ENCODE assay signal across 20 mouse cellular contexts in the genomic region with DNA sequence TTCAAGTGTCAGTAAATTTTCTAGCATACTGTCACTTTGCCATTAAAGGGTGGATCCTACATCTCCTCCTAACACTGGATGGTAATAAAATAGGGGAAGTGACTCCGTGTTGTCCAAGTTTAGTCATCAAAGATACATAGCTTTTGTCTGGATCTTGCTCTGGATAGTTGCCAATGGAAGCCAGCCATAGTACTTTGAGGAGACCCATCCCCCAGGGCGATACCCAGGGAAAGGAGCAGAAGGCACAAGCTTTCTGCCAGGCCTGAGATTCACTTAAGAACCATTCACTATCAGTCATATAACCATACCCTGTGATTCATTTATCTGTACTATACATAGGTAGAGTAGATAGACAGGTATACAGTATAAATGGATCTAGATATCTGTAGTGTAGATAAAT. TPM values are rescaled to one million over a fixed set of nuclear protein-coding genes. Genes with fewer than 3 reads are reported as not detected.
"Had no signal": no experiment of that assay in that cellular context is flagged by ENCODE, and none has a peak within 500 bp of the region (broad histone marks: within the 10 kb centered on the region; RNA-seq: fewer than 3 reads in every experiment).

No protein-coding gene starts in this region.

- DNase-seq: lung, adult 18-20 months; lung, embryonic 14.5 days; lung, postnatal 10 days; midbrain, embryonic 14.5 days; right cerebral cortex, postnatal 14 days; thymus, adult 2 months; thymus, postnatal 25 days; thymus, postnatal 4 days had no signal

- H3K27ac ChIP-seq: macrophage; midbrain, embryonic 12.5 days; neural tube, embryonic 12.5 days; stomach, embryonic 15.5 days; stomach, postnatal 0 days had no signal

- H3K27me3 ChIP-seq: megakaryocyte, embryonic 14.5 days; midbrain, embryonic 12.5 days; neural tube, embryonic 12.5 days; stomach, embryonic 15.5 days had no signal

- ATAC-seq: midbrain, embryonic 16.5 days had no signal

- H3K4me3 ChIP-seq: megakaryocyte, embryonic 14.5 days; midbrain, embryonic 12.5 days; neural tube, embryonic 12.5 days; stomach, embryonic 15.5 days had no signal

- H3K36me3 ChIP-seq: midbrain, embryonic 12.5 days; neural tube, embryonic 12.5 days; stomach, embryonic 15.5 days had no signal

- H3K9me3 ChIP-seq: neural tube, embryonic 12.5 days; stomach, embryonic 15.5 days had no signal

- H3K9ac ChIP-seq: lung, embryonic 14.5 days; midbrain, embryonic 12.5 days; neural tube, embryonic 12.5 days; stomach, embryonic 15.5 days had no signal

- H3K4me2 ChIP-seq: lung, embryonic 14.5 days; midbrain, embryonic 12.5 days; neural tube, embryonic 12.5 days; stomach, embryonic 15.5 days had no signal

- H3K4me1 ChIP-seq: megakaryocyte, embryonic 14.5 days; midbrain, embryonic 12.5 days; neural tube, embryonic 12.5 days; stomach, embryonic 15.5 days had no signal

RNA-seq across cellular contexts. Expression of a gene that starts 20.0 kb away (rescaled TPM):
- total RNA-seq: megakaryocyte progenitor cell, adult 5-6 weeks; monocyte, adult 5-6 weeks; neutrophil, adult 5-6 weeks had no signal
- polyA plus RNA-seq: liver, embryonic 16.5 days; macrophage; spleen, adult 2 months had no signal
